In genomic region chr12:45519554-45519953, GRCm38 (mm10) we compare ENCODE assay signal across 22 mouse cellular contexts.
DNase-seq lines count a peak whose midpoint lies in the region; ATAC-seq and TF ChIP-seq lines count a peak whose summit lies in the region.
"Had no signal": no experiment of that assay in that cellular context is flagged by ENCODE, and none has a peak within 500 bp of the region (broad histone marks: within the 10 kb centered on the region; RNA-seq: fewer than 3 reads in every experiment).

No protein-coding gene starts in this region.

- H3K9ac ChIP-seq in intestine, postnatal 0 days (ENCODE audit: low read depth, low read length): no peak overlapping the region
- H3K9ac ChIP-seq: embryonic facial prominence, embryonic 12.5 days; forebrain, embryonic 12.5 days; forebrain, postnatal 0 days had no signal

- no peaks in the 10 kb centered on the region for H3K36me3 ChIP-seq in intestine, postnatal 0 days (ENCODE audit: control insufficient read depth, insufficient read depth)
- H3K36me3 ChIP-seq in forebrain, embryonic 10.5 days (replicated peaks): no peaks in the 10 kb centered on the region
- H3K36me3 ChIP-seq: embryonic facial prominence, embryonic 10.5 days; embryonic facial prominence, embryonic 12.5 days; forebrain, embryonic 12.5 days; G1E had no signal

- no peak overlapping the region for H3K4me3 ChIP-seq in intestine, postnatal 0 days (ENCODE audit: low read depth, low read length)
- no peak overlapping the region for H3K4me3 ChIP-seq in forebrain, embryonic 10.5 days
- H3K4me3 ChIP-seq: embryonic facial prominence, embryonic 10.5 days; embryonic facial prominence, embryonic 12.5 days; forebrain, embryonic 12.5 days had no signal

- ATAC-seq in intestine, postnatal 0 days: no peak
- ATAC-seq: CD4-positive, CD25-positive, alpha-beta regulatory T cell, adult 4 months; forebrain, embryonic 14.5 days; forebrain, postnatal 0 days had no signal

- H3K4me1 ChIP-seq in intestine, postnatal 0 days (replicated peaks; ENCODE audit: control insufficient read depth, insufficient read depth, low read length): no peaks in the 10 kb centered on the region
- no peaks in the 10 kb centered on the region for H3K4me1 ChIP-seq in forebrain, embryonic 10.5 days
- H3K4me1 ChIP-seq: embryonic facial prominence, embryonic 10.5 days; embryonic facial prominence, embryonic 12.5 days; forebrain, embryonic 12.5 days had no signal

- H3K27me3 ChIP-seq in intestine, postnatal 0 days (replicated peaks; ENCODE audit: control insufficient read depth, insufficient read depth, low read length): no peaks in the 10 kb centered on the region
- H3K27me3 ChIP-seq in forebrain, embryonic 10.5 days (ENCODE audit: poor library complexity, severe bottlenecking): no peaks in the 10 kb centered on the region
- H3K27me3 ChIP-seq: CH12.LX; embryonic facial prominence, embryonic 12.5 days; forebrain, embryonic 12.5 days had no signal

- no peak overlapping the region for H3K27ac ChIP-seq in intestine, postnatal 0 days (ENCODE audit: low read depth, low read length)
- H3K27ac ChIP-seq in forebrain, embryonic 10.5 days: no peak overlapping the region
- H3K27ac ChIP-seq: embryonic facial prominence, embryonic 10.5 days; embryonic facial prominence, embryonic 12.5 days; forebrain, embryonic 12.5 days had no signal

- TF ChIP-seq CTCF in intestine, postnatal 0 days (IDR thresholded peaks at IDR 0.05; ENCODE audit: low read depth): no peak

- peak; percentile 32 for DNase-seq in 3T3-L1 (ENCODE audit: low read depth, low spot score)
- peak; percentile 75 for DNase-seq in Muller cell, postnatal 12 days (ENCODE audit: inconsistent ontology term)
- DNase-seq in R1 (ENCODE audit: low read depth, low spot score): peak; percentile 3
- DNase-seq in layer of hippocampus, postnatal 10 days (ENCODE audit: low spot score in 2 of 2): no peak
- DNase-seq in forebrain, embryonic 10.5 days (ENCODE audit: extremely low spot score, low spot score): no peak
- DNase-seq: adrenal gland, adult 2 months; adrenal gland, postnatal 10 days; adrenal gland, postnatal 25 days; cerebellum, adult 11-12 months; cerebellum, adult 2 months; cerebellum, adult 9-10 months; cerebellum, postnatal 10 days; cerebellum, postnatal 25 days; forebrain, postnatal 0 days had no signal

- H3K4me2 ChIP-seq in intestine, postnatal 0 days (replicated peaks; ENCODE audit: low read depth): no peak overlapping the region
- H3K4me2 ChIP-seq: embryonic facial prominence, embryonic 12.5 days; forebrain, embryonic 12.5 days had no signal

- no peaks in the 10 kb centered on the region for H3K9me3 ChIP-seq in intestine, postnatal 0 days (ENCODE audit: control insufficient read depth)
- H3K9me3 ChIP-seq in forebrain, embryonic 10.5 days: no peaks in the 10 kb centered on the region
- H3K9me3 ChIP-seq: embryonic facial prominence, embryonic 10.5 days; embryonic facial prominence, embryonic 12.5 days; forebrain, embryonic 12.5 days; G1E had no signal

Comparison
In these comparisons a context has a peak if more than half of its experiments do, and no peak if none do; other contexts are left out.
1. DNase-seq: peak in 3T3-L1 (single experiment), Muller cell, postnatal 12 days (single experiment) and R1 (single experiment); none in layer of hippocampus, postnatal 10 days (0 of 2) and forebrain, embryonic 10.5 days (single experiment).